Mouse (Mus musculus) cortical plate, adult 2 months (tissue): ENCODE data around the gene Cemip.

ENCODE experiments used
- CTCF ChIP-seq: fragments of 200-500 bp; IDR thresholded peaks from 2 replicates; pipeline ENCODE4 v1.5.1; 2011; ENCODE audit warnings: mild to moderate bottlenecking, control low read depth, low read length; ENCODE audit not compliant: insufficient read depth; ENCODE audit errors: extremely low read depth
- POLR2A ChIP-seq: fragments of 200-500 bp; IDR thresholded peaks from 2 replicates; pipeline ENCODE4 v1.6.1; 2011; ENCODE audit warnings: mild to moderate bottlenecking, low read length, control low read depth; ENCODE audit not compliant: insufficient read depth; ENCODE audit errors: extremely low read depth

DNA sequence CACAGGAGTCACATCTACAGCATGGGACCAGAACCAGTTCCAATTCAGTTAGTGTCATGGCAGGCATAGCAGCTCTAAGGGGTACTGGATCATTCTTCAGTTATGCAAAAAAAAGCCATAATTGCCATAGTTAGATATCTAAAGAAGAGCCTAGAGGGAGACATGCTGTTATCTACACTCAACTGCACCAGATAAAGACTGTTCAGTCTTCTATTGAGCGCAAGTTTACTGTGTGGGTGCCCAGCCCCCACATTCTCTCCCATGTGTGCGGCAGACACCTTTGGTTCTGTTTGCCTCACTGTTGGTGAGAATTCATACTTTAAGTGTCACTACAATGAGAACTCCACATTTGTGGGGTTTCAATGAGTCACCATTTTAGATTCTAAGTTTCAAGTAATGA is 85.6 kb downstream of the Cemip start:
- TF ChIP-seq POLR2A, result no peak
- TF ChIP-seq CTCF, result no peak
